Comparison of ENCODE assay signal across 18 mouse cellular contexts in genomic region chr16:22615805-22616204, GRCm38 (mm10). TPM values are rescaled to one million over a fixed set of nuclear protein-coding genes. Genes with fewer than 3 reads are reported as not detected.
A peak's percentile ranks its signal among the peaks of the same experiment; 100 is the strongest.
DNase-seq lines count a peak whose midpoint lies in the region; ATAC-seq and TF ChIP-seq lines count a peak whose summit lies in the region.
"Had no signal": no experiment of that assay in that cellular context is flagged by ENCODE, and none has a peak within 500 bp of the region (broad histone marks: within the 10 kb centered on the region; RNA-seq: fewer than 3 reads in every experiment).

No protein-coding gene starts in this region.

- TF ChIP-seq CTCF in liver, embryonic 14.5 days (IDR thresholded peaks at IDR 0.05; ENCODE audit: low read depth), result no peak

- H3K27me3 ChIP-seq in liver, embryonic 14.5 days (ENCODE audit: control insufficient read depth, insufficient read depth, low read length), result no peaks in the 10 kb centered on the region
- no peaks in the 10 kb centered on the region for H3K27me3 ChIP-seq in liver, embryonic 12.5 days (replicated peaks)
- no peaks in the 10 kb centered on the region for H3K27me3 ChIP-seq in limb, embryonic 10.5 days (ENCODE audit: low read depth, poor library complexity, severe bottlenecking)
- H3K27me3 ChIP-seq in heart, embryonic 11.5 days (ENCODE audit: control insufficient read depth, insufficient read depth, low read length), result no peaks in the 10 kb centered on the region
- H3K27me3 ChIP-seq: forebrain, embryonic 15.5 days; hindbrain, embryonic 15.5 days had no signal

- no peak for ATAC-seq in liver, embryonic 14.5 days (ENCODE audit: insufficient read depth)
- ATAC-seq in liver, embryonic 12.5 days, result no peak
- peak; percentile 45 for ATAC-seq in common myeloid progenitor, adult 5-6 weeks (replicated peaks; ENCODE audit: low read depth, poor library complexity, severe bottlenecking)
- ATAC-seq in monocyte, adult 5-6 weeks (replicated peaks; ENCODE audit: insufficient number of reproducible peaks, low FRiP score, low TSS enrichment, poor library complexity, severe bottlenecking), result peak; percentile 81
- ATAC-seq in heart, embryonic 11.5 days (replicated peaks; ENCODE audit: insufficient number of reproducible peaks, low FRiP score, low TSS enrichment), result no peak
- ATAC-seq: forebrain, embryonic 15.5 days had no signal

- no peak overlapping the region for H3K27ac ChIP-seq in liver, embryonic 14.5 days
- H3K27ac ChIP-seq in liver, embryonic 12.5 days, result no peak overlapping the region
- no peak overlapping the region for H3K27ac ChIP-seq in limb, embryonic 10.5 days
- no peak overlapping the region for H3K27ac ChIP-seq in heart, embryonic 11.5 days (ENCODE audit: low read depth, low read length)
- H3K27ac ChIP-seq: embryonic facial prominence, embryonic 12.5 days; forebrain, embryonic 15.5 days; hindbrain, embryonic 10.5 days; hindbrain, embryonic 15.5 days had no signal

- H3K9me3 ChIP-seq in liver, embryonic 14.5 days (ENCODE audit: control insufficient read depth, low read length), result no peaks in the 10 kb centered on the region
- no peaks in the 10 kb centered on the region for H3K9me3 ChIP-seq in liver, embryonic 12.5 days (replicated peaks)
- no peaks in the 10 kb centered on the region for H3K9me3 ChIP-seq in limb, embryonic 10.5 days (replicated peaks)
- H3K9me3 ChIP-seq in heart, embryonic 11.5 days (replicated peaks; ENCODE audit: control insufficient read depth, low read length), result no peaks in the 10 kb centered on the region
- H3K9me3 ChIP-seq: embryonic facial prominence, embryonic 12.5 days; forebrain, embryonic 15.5 days; hindbrain, embryonic 10.5 days; hindbrain, embryonic 15.5 days had no signal

- no peak overlapping the region for H3K4me3 ChIP-seq in liver, embryonic 14.5 days (ENCODE audit: insufficient read depth in 1 of 2, low read depth in 2 of 2, low read length in 2 of 2)
- no peak overlapping the region for H3K4me3 ChIP-seq in liver, embryonic 12.5 days
- no peak overlapping the region for H3K4me3 ChIP-seq in limb, embryonic 10.5 days
- H3K4me3 ChIP-seq in heart, embryonic 11.5 days (ENCODE audit: low read depth, low read length), result no peak overlapping the region
- H3K4me3 ChIP-seq: embryonic facial prominence, embryonic 12.5 days; forebrain, embryonic 15.5 days; hindbrain, embryonic 10.5 days; hindbrain, embryonic 15.5 days had no signal

- TF ChIP-seq EP300 in liver, embryonic 14.5 days (IDR thresholded peaks at IDR 0.05; ENCODE audit: low read depth), result peak; percentile 25; the same call in 1 of the 2 replicates

- H3K4me2 ChIP-seq in liver, embryonic 14.5 days (ENCODE audit: low read depth), result no peak overlapping the region
- no peak overlapping the region for H3K4me2 ChIP-seq in liver, embryonic 12.5 days
- no peak overlapping the region for H3K4me2 ChIP-seq in heart, embryonic 11.5 days
- H3K4me2 ChIP-seq: embryonic facial prominence, embryonic 12.5 days; forebrain, embryonic 15.5 days; hindbrain, embryonic 15.5 days had no signal

- H3K36me3 ChIP-seq in liver, embryonic 14.5 days (replicated peaks; ENCODE audit: control insufficient read depth, insufficient read depth, low read depth), result no peaks in the 10 kb centered on the region
- H3K36me3 ChIP-seq in liver, embryonic 12.5 days, result no peaks in the 10 kb centered on the region
- H3K36me3 ChIP-seq in limb, embryonic 10.5 days, result no peaks in the 10 kb centered on the region
- no peaks in the 10 kb centered on the region for H3K36me3 ChIP-seq in heart, embryonic 11.5 days (ENCODE audit: control insufficient read depth, insufficient read depth, low read length)
- H3K36me3 ChIP-seq: embryonic facial prominence, embryonic 12.5 days; forebrain, embryonic 15.5 days; hindbrain, embryonic 10.5 days; hindbrain, embryonic 15.5 days had no signal

- no peaks in the 10 kb centered on the region for H3K4me1 ChIP-seq in liver, embryonic 14.5 days (replicated peaks; ENCODE audit: control insufficient read depth in 2 of 2, insufficient read depth in 2 of 2, low read length in 1 of 2)
- no peaks in the 10 kb centered on the region for H3K4me1 ChIP-seq in liver, embryonic 12.5 days
- peaks cover 4% of the 10 kb centered on the region; the same call in 1 of the 2 replicates for H3K4me1 ChIP-seq in limb, embryonic 10.5 days
- H3K4me1 ChIP-seq in heart, embryonic 11.5 days (ENCODE audit: control insufficient read depth, insufficient read depth, low read length), result no peaks in the 10 kb centered on the region
- H3K4me1 ChIP-seq: forebrain, embryonic 15.5 days; hindbrain, embryonic 10.5 days; hindbrain, embryonic 15.5 days had no signal

- DNase-seq in liver, embryonic 14.5 days (ENCODE audit: low read depth in 3 of 3, low spot score in 3 of 3), result peak in 1 of 3 experiments; percentile 2
- peak; percentile 74 for DNase-seq in 416B (ENCODE audit: low read depth)
- DNase-seq in limb, embryonic 10.5 days (ENCODE audit: low spot score), result no peak
- DNase-seq: adrenal gland, adult 2 months; adrenal gland, postnatal 25 days; cerebellum, adult 2 months; cerebellum, postnatal 10 days; embryo, embryonic 11 days; gastrocnemius, postnatal 10 days; heart, postnatal 14 days had no signal

- no peak overlapping the region for H3K9ac ChIP-seq in liver, embryonic 14.5 days (replicated peaks)
- H3K9ac ChIP-seq in liver, embryonic 12.5 days, result no peak overlapping the region
- H3K9ac ChIP-seq in heart, embryonic 11.5 days (ENCODE audit: low read depth, low read length), result no peak overlapping the region
- H3K9ac ChIP-seq: embryonic facial prominence, embryonic 12.5 days; forebrain, embryonic 15.5 days; hindbrain, embryonic 15.5 days had no signal

- WGBS in liver, embryonic 14.5 days (ENCODE audit: insufficient replicate concordance), result 44% methylated on average over 4 of the region's 4 CpGs
- WGBS in liver, embryonic 12.5 days (ENCODE audit: insufficient replicate concordance), result 57% methylated on average over 4 of the region's 4 CpGs
- 87% methylated on average over 4 of the region's 4 CpGs for WGBS in limb, embryonic 10.5 days
- WGBS in heart, embryonic 11.5 days (ENCODE audit: insufficient replicate concordance), result 66% methylated on average over 4 of the region's 4 CpGs

RNA-seq across cellular contexts. Expression of gene Dgkg, which starts 41.2 kb away (rescaled TPM):
- 0.22 and 0.28 TPM in 2 replicates for polyA plus RNA-seq in liver, embryonic 14.5 days (2012; rRNA removed)
- 0.46 and 0.80 TPM in 2 replicates for polyA plus RNA-seq in liver, embryonic 14.5 days (2014; fragmentation: Nextera tagmentation; extraction: Ambion mirVana)
- polyA plus RNA-seq in liver, embryonic 12.5 days (2016; fragmentation: Nextera tagmentation; extraction: Ambion mirVana), result 0.89 and 0.91 TPM in 2 replicates
- 5.6 and 5.8 TPM in 2 replicates for total RNA-seq in common myeloid progenitor, adult 5-6 weeks (2017)
- total RNA-seq in monocyte, adult 5-6 weeks (2017), result 21.3 to 23.7 TPM (median 22.5 TPM) in 3 replicates
- 0.16 and 0.29 TPM in 2 replicates for polyA plus RNA-seq in limb, embryonic 10.5 days (2016; fragmentation: Nextera tagmentation; extraction: Ambion mirVana)
- polyA plus RNA-seq in heart, embryonic 11.5 days (2014; fragmentation: Nextera tagmentation; extraction: Ambion mirVana), result 0.38 and 0.44 TPM in 2 replicates

Comparison
In these comparisons a context has a peak if more than half of its experiments do, and no peak if none do; other contexts are left out.
1. ATAC-seq: peak in common myeloid progenitor, adult 5-6 weeks (single experiment) and monocyte, adult 5-6 weeks (single experiment); none in liver, embryonic 14.5 days (single experiment), liver, embryonic 12.5 days (single experiment) and heart, embryonic 11.5 days (single experiment).